Mouse (Mus musculus): ENCODE results near the gene Eepd1.
"Not testable (repeated sequence)": the region's sequence is repeated elsewhere in the genome, so short reads cannot be mapped to it uniquely, and the experiment has no call there.

Gene Eepd1

DNA sequence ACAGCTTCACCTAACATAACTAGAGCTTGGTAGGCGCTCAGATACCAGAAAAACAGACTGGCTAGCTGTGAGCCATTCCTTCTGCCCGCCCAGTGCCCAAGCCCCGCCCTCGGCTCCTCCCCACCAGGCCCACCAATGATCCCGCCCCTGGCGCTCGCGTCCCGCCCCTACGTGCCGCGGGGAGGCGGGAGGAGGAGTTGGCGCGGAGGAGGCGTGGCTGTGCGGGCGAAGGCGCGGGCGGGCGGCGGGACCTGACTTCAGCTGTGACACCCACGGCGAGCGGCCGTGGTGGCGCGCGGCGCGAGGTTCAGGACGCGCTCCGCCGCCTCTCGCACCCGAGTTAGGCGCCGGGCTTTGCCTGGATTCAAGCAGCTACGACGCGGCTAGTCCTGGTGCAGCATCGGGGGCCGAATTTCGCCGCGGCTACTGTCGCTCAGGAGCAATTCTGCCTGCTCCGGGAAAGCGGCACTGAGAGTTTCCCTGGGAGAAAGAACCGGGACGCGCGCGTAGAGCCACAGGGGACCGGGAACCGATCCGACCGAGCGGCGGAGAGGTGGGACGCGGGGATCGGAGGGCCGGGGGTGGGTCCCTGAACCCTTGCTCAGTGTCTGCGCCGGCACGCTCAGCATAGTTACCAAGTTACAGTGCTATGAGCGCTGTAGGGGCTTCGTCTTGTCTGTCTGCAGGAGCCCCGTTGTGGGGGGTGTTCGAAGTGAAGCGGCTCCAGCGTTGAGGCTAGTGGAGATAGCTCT, at the start of gene Eepd1:
Gene Eepd1, plus strand, starts transcription at position 204 of the 752 bp plus-strand sequence.
- DNase-seq (ENCODE audit: low spot score) = peak; percentile 95

DNA sequence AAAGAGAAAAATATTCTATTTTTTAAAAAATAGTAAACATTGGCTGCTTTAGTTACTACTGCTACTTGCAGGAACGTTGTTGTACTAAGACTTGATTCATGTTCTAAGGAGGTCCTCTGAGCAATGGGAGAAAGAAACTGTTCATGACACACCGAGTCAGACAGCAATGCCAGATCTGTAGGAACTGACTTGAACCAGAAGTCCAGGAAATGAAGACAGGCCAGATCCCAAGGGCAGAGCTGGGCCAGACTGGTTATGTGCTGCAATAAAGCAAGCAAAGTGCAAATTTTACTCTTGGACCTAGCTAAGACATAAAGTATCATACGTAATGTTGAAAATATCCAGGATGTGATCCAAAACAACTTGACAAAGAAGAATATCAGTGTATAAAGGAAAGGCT, 42.5 kb upstream of the Eepd1 start:
- DNase-seq (ENCODE audit: low spot score) = no peak

DNA sequence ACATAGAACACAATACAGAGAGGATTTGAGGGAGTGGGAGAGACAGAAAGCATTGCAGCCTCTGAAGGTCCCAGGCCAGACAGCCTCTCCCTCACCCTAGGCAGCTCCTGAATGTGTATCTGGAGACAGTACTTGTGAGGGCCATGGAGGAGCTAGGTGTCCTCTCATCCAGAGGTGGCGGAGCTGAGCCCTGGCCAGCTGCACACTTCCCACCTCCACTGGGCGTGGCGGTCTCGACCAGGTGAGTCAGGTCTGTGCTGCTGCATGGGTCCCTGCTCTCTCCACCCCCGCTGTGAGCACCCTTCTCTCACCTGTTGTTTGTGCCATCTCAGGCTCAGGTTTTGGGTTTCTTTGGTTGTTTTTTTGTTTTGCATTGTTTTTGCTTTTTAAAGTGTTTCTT, 41.3 kb upstream of the Eepd1 start:
- DNase-seq (ENCODE audit: low spot score) = not testable (repeated sequence)

- no peak for DNase-seq (ENCODE audit: low spot score)
Measured at GRCm38 (mm10) chr9:25442041-25442440, 39.3 kb upstream of the Eepd1 start.

DNA sequence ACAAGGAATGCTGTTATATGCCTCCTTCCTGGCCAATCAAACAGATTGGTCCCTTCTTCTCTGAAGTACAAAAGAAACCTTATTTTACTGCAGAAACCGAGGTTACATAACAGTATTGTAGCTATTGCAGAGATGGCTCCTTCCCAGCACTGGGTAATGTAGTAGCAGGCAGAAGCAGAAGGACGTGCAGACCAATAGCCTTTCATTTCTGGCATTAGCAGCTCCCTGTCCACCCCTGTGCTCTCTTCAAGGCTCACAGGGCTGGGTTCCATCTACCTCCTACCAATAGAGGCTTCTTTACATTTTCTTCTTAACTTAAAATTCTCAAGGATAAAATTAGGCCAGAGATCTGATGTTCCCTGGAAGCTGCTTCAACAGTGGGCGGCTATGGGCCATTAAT, 38.3 kb upstream of the Eepd1 start:
- DNase-seq (ENCODE audit: low spot score) = no peak

- DNase-seq (ENCODE audit: low spot score) = no peak
Measured at GRCm38 (mm10) chr9:25443546-25443945, 37.8 kb upstream of the Eepd1 start.

DNA sequence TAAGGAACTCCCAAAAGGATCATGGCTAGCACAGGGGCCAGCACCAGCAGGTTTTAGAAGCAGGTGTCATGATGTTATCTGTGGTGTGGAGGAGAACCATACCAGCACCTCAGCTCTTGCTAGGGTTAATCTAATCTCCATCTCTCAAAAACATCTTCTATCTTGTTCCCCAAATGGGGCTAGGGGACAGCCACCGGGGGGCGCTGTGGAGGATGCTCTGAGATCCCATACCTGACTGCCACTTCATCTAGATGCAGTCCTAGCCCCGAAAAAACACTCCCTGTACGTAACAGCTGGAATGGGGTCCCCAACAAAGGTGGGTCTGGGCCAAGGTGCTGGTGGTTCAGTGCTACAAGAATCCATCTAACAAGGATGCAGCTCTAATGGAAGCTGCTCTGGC, 31.0 kb upstream of the Eepd1 start:
- no peak for DNase-seq (ENCODE audit: low spot score)

DNA sequence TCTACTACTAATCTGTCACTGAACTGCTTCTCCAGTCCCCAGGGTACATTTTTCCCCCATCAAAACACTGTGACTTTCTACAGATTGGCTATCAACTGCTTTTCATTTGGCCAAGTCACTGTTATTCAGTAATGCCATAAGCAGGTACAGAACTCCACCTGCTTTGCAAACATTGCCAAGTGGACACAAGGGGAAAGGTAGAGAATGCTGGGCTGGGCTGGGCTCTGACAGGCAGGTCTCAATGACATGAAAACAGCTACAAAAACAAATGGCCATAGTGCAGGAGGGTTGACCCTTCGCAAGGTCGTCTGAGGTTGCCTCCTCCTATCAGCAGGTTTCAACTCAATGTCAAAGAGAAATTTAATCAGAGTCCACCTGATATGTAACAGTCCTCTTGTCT, 26.3 kb upstream of the Eepd1 start:
- no peak for DNase-seq (ENCODE audit: low spot score)

- no peak for DNase-seq (ENCODE audit: low spot score)
Measured at GRCm38 (mm10) chr9:25460835-25461555, 20.4 kb upstream of the Eepd1 start.

DNA sequence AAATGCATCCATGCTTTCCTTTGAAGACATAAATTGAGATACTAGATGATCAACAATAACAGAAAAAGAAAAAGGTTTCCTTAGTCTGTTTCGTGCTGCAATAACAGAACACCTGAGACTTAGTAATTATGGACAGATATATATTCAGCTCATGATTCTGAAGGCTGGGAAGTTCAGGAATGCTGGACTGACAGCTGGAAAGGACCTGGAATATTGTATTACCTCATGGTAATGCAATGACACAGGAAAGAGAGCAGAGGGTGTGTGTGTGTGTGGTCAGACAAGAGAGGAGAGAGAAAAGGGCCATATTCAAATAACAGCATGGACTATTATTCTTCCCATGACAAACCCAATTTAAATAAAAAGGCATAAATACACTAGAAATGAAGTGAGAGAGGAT, 17.0 kb upstream of the Eepd1 start:
- DNase-seq (ENCODE audit: low spot score) = no peak

GRCm38 (mm10) chr9:25479392-25480020, 1.8 kb upstream of the Eepd1 start:
- no peak for DNase-seq (ENCODE audit: low spot score)

DNA sequence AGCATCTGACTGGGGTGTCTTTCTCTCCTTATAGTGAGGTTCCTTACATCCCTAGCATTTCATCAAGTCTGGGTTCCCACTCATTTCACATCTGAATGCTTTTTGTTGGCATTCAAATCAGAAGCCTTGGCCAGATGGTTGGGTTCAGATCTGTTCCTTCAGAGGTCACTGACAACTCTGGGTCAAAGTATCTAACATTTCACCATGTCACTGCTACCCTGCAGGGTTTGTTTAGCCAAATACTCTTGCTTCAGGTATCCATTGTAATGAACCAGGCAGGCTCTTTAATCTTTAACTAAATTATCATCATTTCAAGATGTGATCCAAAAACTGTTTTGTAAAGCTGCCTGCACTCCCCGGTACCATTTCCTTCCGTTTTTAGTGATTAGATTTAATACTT, 671 bp upstream of the Eepd1 start:
- no peak for DNase-seq (ENCODE audit: low spot score)

GRCm38 (mm10) chr9:25482322-25482998, 1.1 kb downstream of the Eepd1 start:
- no peak for DNase-seq (ENCODE audit: low spot score)

GRCm38 (mm10) chr9:25482999-25483347, 1.6 kb downstream of the Eepd1 start:
- no peak for DNase-seq (ENCODE audit: low spot score)

DNA sequence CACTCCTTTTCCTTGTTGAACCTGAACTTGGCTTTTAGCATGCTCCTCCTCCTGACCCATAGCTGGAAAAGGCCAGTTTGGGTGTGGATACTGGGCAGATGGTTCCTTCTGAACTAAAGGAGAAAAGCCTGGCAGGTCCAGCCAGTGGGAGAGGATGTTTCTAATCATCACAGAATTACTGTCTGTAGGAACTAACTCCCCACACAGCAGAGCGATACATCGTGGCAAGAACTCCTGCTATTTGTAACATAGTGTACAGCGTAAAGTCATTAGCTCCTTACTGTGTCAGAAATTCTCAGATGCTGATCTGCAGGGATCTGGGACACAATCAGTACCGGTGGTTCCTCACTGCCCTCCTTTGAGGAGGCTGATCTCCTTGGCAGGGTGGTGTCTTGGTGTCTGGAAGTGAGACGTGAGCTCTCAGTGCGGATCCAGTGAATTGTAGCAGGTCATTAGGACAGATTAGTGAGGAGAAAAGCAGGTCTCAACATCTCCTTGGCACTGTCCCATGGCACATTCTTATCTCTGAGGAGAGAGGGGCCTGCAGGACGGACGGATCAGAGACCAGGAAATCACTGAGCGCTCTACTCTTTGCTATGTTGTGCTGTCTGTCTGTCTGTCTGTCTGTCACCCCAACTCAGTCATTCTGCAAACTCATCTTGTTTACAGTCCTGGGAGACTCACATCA, 2.7 kb downstream of the Eepd1 start:
- no peak for DNase-seq (ENCODE audit: low spot score)

DNA sequence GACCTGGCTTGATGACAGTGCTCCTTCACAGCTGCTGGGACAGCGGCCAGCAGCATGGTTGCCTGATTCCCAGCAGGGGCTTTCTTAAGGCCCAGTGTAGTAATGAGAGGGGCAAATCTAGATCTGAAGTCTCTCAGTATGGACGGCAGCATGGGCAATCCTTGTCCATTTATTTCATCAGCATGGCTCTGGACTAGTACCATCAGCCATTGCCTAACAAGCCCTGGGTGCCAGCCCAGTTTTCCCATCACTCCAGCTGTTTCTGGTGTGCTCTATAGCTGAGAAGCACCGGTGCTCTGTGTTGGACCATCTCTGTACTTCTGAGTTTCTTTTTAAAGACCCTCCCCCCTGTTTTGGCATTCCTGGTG, 3.3 kb downstream of the Eepd1 start:
- DNase-seq (ENCODE audit: low spot score) = no peak

GRCm38 (mm10) chr9:25485006-25485405, 3.7 kb downstream of the Eepd1 start:
- no peak for DNase-seq (ENCODE audit: low spot score)

GRCm38 (mm10) chr9:25485406-25485805, 4.1 kb downstream of the Eepd1 start:
- no peak for DNase-seq (ENCODE audit: low spot score)

GRCm38 (mm10) chr9:25486246-25486807, 5.0 kb downstream of the Eepd1 start:
- no peak for DNase-seq (ENCODE audit: low spot score)

- peak; percentile 52 for DNase-seq (ENCODE audit: low spot score)
Measured at GRCm38 (mm10) chr9:25487446-25488110, 6.2 kb downstream of the Eepd1 start.

DNA sequence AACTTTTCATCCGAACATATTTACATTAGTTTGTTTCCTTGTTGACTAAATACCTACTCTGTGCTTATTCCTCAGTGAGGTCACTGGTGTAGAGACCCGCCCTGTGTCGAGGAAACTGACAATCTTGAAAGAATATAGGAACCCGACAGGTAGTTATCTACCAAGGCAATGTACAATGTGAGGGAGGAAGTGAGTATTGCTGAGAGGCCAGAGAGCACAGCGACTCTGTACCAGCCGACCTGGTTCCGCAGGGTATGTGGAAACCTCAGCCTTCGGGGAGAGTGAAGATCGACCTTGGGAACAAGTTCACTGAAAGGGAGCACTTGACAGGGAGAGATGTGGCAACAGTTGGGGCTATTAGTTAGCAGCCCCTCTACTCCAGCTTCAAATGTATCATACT, 7.2 kb downstream of the Eepd1 start:
- DNase-seq (ENCODE audit: low spot score) = no peak
